Comparison of ENCODE assay signal across 9 mouse cellular contexts in the genomic region with DNA sequence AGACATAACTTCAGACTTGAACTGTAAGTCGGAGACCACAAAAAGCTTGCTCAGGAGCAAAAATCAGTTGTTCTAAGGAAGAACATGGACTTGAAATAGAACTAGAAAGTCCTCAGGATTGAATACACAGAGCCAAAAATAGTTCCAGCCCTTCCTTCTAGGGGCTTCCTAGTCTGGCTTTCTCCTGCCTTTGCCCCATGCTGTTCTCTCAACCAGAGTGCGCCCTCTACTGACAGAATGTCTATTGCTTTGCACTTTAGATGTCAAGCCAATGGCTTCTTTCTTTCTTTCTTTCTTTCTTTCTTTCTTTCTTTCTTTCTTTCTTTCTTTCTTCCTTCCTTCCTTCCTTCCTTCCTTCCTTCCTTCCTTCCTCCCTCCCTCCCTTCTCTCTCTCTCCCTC. TPM values are rescaled to one million over a fixed set of nuclear protein-coding genes. Genes with fewer than 3 reads are reported as not detected.
A peak's percentile ranks its signal among the peaks of the same experiment; 100 is the strongest.
DNase-seq lines count a peak whose midpoint lies in the region; ATAC-seq lines count a peak whose summit lies in the region.
"Had no signal": no experiment of that assay in that cellular context is flagged by ENCODE, and none has a peak within 500 bp of the region (broad histone marks: within the 10 kb centered on the region; RNA-seq: fewer than 3 reads in every experiment).

No protein-coding gene starts in this region.

- no peak overlapping the region for H3K9ac ChIP-seq in forebrain, embryonic 14.5 days (ENCODE audit: low read length)
- no peak overlapping the region for H3K9ac ChIP-seq in forebrain, embryonic 11.5 days (ENCODE audit: low read length)
- no peak overlapping the region for H3K9ac ChIP-seq in liver, embryonic 11.5 days (ENCODE audit: low read depth, low read length)
- no peak overlapping the region for H3K9ac ChIP-seq in midbrain, embryonic 16.5 days (ENCODE audit: low read depth, low read length)
- H3K9ac ChIP-seq: lung, embryonic 15.5 days had no signal

- no peaks in the 10 kb centered on the region for H3K27me3 ChIP-seq in forebrain, embryonic 14.5 days (replicated peaks; ENCODE audit: control insufficient read depth, insufficient read depth, low read length)
- no peaks in the 10 kb centered on the region for H3K27me3 ChIP-seq in forebrain, embryonic 11.5 days (ENCODE audit: control insufficient read depth, insufficient read depth, low read length)
- peaks cover 2% of the 10 kb centered on the region; the same call in 1 of the 2 replicates for H3K27me3 ChIP-seq in liver, embryonic 11.5 days (replicated peaks; ENCODE audit: control insufficient read depth, insufficient read depth, low read length)
- H3K27me3 ChIP-seq in midbrain, embryonic 16.5 days (ENCODE audit: control insufficient read depth, insufficient read depth, low read depth, low read length), result no peaks in the 10 kb centered on the region
- H3K27me3 ChIP-seq: lung, embryonic 15.5 days had no signal

- H3K36me3 ChIP-seq in forebrain, embryonic 14.5 days (ENCODE audit: control insufficient read depth, insufficient read depth, low read length), result no peaks in the 10 kb centered on the region
- no peaks in the 10 kb centered on the region for H3K36me3 ChIP-seq in forebrain, embryonic 11.5 days (ENCODE audit: control insufficient read depth, insufficient read depth, low read length)
- H3K36me3 ChIP-seq in liver, embryonic 11.5 days (ENCODE audit: control insufficient read depth, insufficient read depth, low read length), result no peaks in the 10 kb centered on the region
- no peaks in the 10 kb centered on the region for H3K36me3 ChIP-seq in midbrain, embryonic 16.5 days (ENCODE audit: control insufficient read depth, insufficient read depth, low read length)
- H3K36me3 ChIP-seq: lung, embryonic 15.5 days had no signal

- DNase-seq in forebrain, embryonic 14.5 days (ENCODE audit: low spot score), result peak; percentile 54
- DNase-seq in forebrain, embryonic 11.5 days (ENCODE audit: low spot score), result no peak
- DNase-seq in liver, result peak; percentile 38
- no peak for DNase-seq in liver, embryonic 11.5 days (ENCODE audit: low spot score)
- DNase-seq in adrenal gland, adult 2 months, result peak; percentile 45
- DNase-seq in induced T-regulatory cell, adult 2 months (ENCODE audit: low read depth), result peak; percentile 44
- peak; percentile 48 for DNase-seq in right cerebral cortex, postnatal 4 days

- H3K4me2 ChIP-seq in forebrain, embryonic 14.5 days (ENCODE audit: low read length), result no peak overlapping the region
- no peak overlapping the region for H3K4me2 ChIP-seq in forebrain, embryonic 11.5 days (ENCODE audit: low read depth, low read length, severe bottlenecking)
- H3K4me2 ChIP-seq in liver, embryonic 11.5 days, result no peak overlapping the region
- no peak overlapping the region for H3K4me2 ChIP-seq in midbrain, embryonic 16.5 days (ENCODE audit: low read length)
- H3K4me2 ChIP-seq: lung, embryonic 15.5 days had no signal

- ATAC-seq in forebrain, embryonic 14.5 days, result no peak
- ATAC-seq in forebrain, embryonic 11.5 days (replicated peaks; ENCODE audit: low FRiP score), result no peak
- ATAC-seq in liver, embryonic 11.5 days (replicated peaks; ENCODE audit: low FRiP score), result no peak
- ATAC-seq in midbrain, embryonic 16.5 days, result no peak

- WGBS in forebrain, embryonic 14.5 days, result 51% methylated on average over 2 of the region's 2 CpGs
- 43% methylated on average over 2 of the region's 2 CpGs for WGBS in forebrain, embryonic 11.5 days
- 48% methylated on average over 2 of the region's 2 CpGs for WGBS in liver, embryonic 11.5 days
- 55% methylated on average over 2 of the region's 2 CpGs for WGBS in midbrain, embryonic 16.5 days

- H3K27ac ChIP-seq in forebrain, embryonic 14.5 days (ENCODE audit: low read depth, low read length), result no peak overlapping the region
- H3K27ac ChIP-seq in forebrain, embryonic 11.5 days (ENCODE audit: low read depth, low read length), result no peak overlapping the region
- no peak overlapping the region for H3K27ac ChIP-seq in liver, embryonic 11.5 days (ENCODE audit: low read depth, low read length)
- H3K27ac ChIP-seq in midbrain, embryonic 16.5 days (ENCODE audit: low read length), result no peak overlapping the region
- H3K27ac ChIP-seq: lung, embryonic 15.5 days had no signal

- H3K4me3 ChIP-seq in forebrain, embryonic 14.5 days (ENCODE audit: low read depth, low read length), result no peak overlapping the region
- H3K4me3 ChIP-seq in forebrain, embryonic 11.5 days (ENCODE audit: low read depth, low read length), result no peak overlapping the region
- no peak overlapping the region for H3K4me3 ChIP-seq in liver, embryonic 11.5 days (ENCODE audit: low read depth, low read length)
- H3K4me3 ChIP-seq in midbrain, embryonic 16.5 days (ENCODE audit: low read depth, low read length), result no peak overlapping the region
- H3K4me3 ChIP-seq: lung, embryonic 15.5 days had no signal

- no peaks in the 10 kb centered on the region for H3K9me3 ChIP-seq in forebrain, embryonic 14.5 days (replicated peaks; ENCODE audit: control insufficient read depth, low read length)
- H3K9me3 ChIP-seq in forebrain, embryonic 11.5 days (ENCODE audit: control insufficient read depth, low read length), result no peaks in the 10 kb centered on the region
- H3K9me3 ChIP-seq in liver, embryonic 11.5 days (ENCODE audit: control insufficient read depth, low read length), result no peaks in the 10 kb centered on the region
- no peaks in the 10 kb centered on the region for H3K9me3 ChIP-seq in midbrain, embryonic 16.5 days (replicated peaks; ENCODE audit: control insufficient read depth, low read length, poor library complexity, severe bottlenecking)
- H3K9me3 ChIP-seq: lung, embryonic 15.5 days had no signal

- H3K4me1 ChIP-seq in forebrain, embryonic 14.5 days (ENCODE audit: control insufficient read depth, insufficient read depth, low read length), result no peaks in the 10 kb centered on the region
- no peaks in the 10 kb centered on the region for H3K4me1 ChIP-seq in forebrain, embryonic 11.5 days (replicated peaks; ENCODE audit: control insufficient read depth, insufficient read depth, low read length)
- H3K4me1 ChIP-seq in liver, embryonic 11.5 days (replicated peaks; ENCODE audit: control insufficient read depth, insufficient read depth, low read length), result no peaks in the 10 kb centered on the region
- no peaks in the 10 kb centered on the region for H3K4me1 ChIP-seq in midbrain, embryonic 16.5 days (ENCODE audit: control insufficient read depth, insufficient read depth, low read length)
- H3K4me1 ChIP-seq: lung, embryonic 15.5 days had no signal

RNA-seq across cellular contexts. Expression of gene Gprin2, which starts 7.2 kb away (rescaled TPM):
- polyA plus RNA-seq in forebrain, embryonic 14.5 days (2014; fragmentation: Nextera tagmentation; extraction: Ambion mirVana), result 2.6 TPM in 2 replicates
- 0.41 and 0.44 TPM in 2 replicates for polyA plus RNA-seq in forebrain, embryonic 11.5 days (2014; fragmentation: Nextera tagmentation; extraction: Ambion mirVana)
- polyA plus RNA-seq in liver, embryonic 11.5 days (2014; fragmentation: Nextera tagmentation; extraction: Ambion mirVana), result 0.03 and 0.16 TPM in 2 replicates
- 1 to 10 TPM; 1.4 to 2.8 TPM for total RNA-seq in adrenal gland, adult 2 months (2021)
- 0.85 and 1.3 TPM in 2 replicates for polyA plus RNA-seq in adrenal gland, adult 2 months (2012; rRNA removed)
- polyA plus RNA-seq in midbrain, embryonic 16.5 days (2015; fragmentation: Nextera tagmentation; extraction: Ambion mirVana), result 8.5 and 8.7 TPM in 2 replicates

RNA-seq across cellular contexts. Expression of gene Syt15, which starts 10.7 kb away (rescaled TPM):
- polyA plus RNA-seq in forebrain, embryonic 14.5 days (2014; fragmentation: Nextera tagmentation; extraction: Ambion mirVana), result 0.14 and 0.16 TPM in 2 replicates
- 0.15 and 0.35 TPM in 2 replicates for polyA plus RNA-seq in forebrain, embryonic 11.5 days (2014; fragmentation: Nextera tagmentation; extraction: Ambion mirVana)
- polyA plus RNA-seq in liver, embryonic 11.5 days (2014; fragmentation: Nextera tagmentation; extraction: Ambion mirVana), result 0.21 and 0.29 TPM in 2 replicates
- total RNA-seq in adrenal gland, adult 2 months (2021), result under 1 TPM; 0.17 to 0.24 TPM
- polyA plus RNA-seq in adrenal gland, adult 2 months (2012; rRNA removed), result 0.52 and 0.85 TPM in 2 replicates
- 0.63 and 0.68 TPM in 2 replicates for polyA plus RNA-seq in midbrain, embryonic 16.5 days (2015; fragmentation: Nextera tagmentation; extraction: Ambion mirVana)

RNA-seq across cellular contexts. Expression of gene Npy4r, which starts 56.4 kb away (rescaled TPM):
- polyA plus RNA-seq in forebrain, embryonic 14.5 days (2014; fragmentation: Nextera tagmentation; extraction: Ambion mirVana), result 0.05 and 0.07 TPM in 2 replicates
- not detected in 2 replicates for polyA plus RNA-seq in forebrain, embryonic 11.5 days (2014; fragmentation: Nextera tagmentation; extraction: Ambion mirVana)
- 0.04 and 0.06 TPM in 2 replicates for polyA plus RNA-seq in liver, embryonic 11.5 days (2014; fragmentation: Nextera tagmentation; extraction: Ambion mirVana)
- total RNA-seq in adrenal gland, adult 2 months (2021), result under 1 TPM; 0.09 to 0.10 TPM
- polyA plus RNA-seq in adrenal gland, adult 2 months (2012; rRNA removed), result 0.02 and 0.15 TPM in 2 replicates
- 0.19 and 0.23 TPM in 2 replicates for polyA plus RNA-seq in midbrain, embryonic 16.5 days (2015; fragmentation: Nextera tagmentation; extraction: Ambion mirVana)

Comparison
In these comparisons a context has a peak if more than half of its experiments do, and no peak if none do; other contexts are left out.
1. DNase-seq: peak in forebrain, embryonic 14.5 days (single experiment), liver (single experiment), adrenal gland, adult 2 months (single experiment), induced T-regulatory cell, adult 2 months (single experiment) and right cerebral cortex, postnatal 4 days (single experiment); none in forebrain, embryonic 11.5 days (single experiment) and liver, embryonic 11.5 days (single experiment).